Mouse (Mus musculus): ENCODE results near the gene Sap25. TPM values are rescaled to one million over a fixed set of nuclear protein-coding genes. Genes with fewer than 3 reads are reported as not detected.

Sap25 gene
- polyA plus RNA-seq, 1 experiment: 61.1 TPM

- peak overlapping the region; percentile 39 for H3K27ac ChIP-seq (ENCODE audit: insufficient read depth, low read depth, low read length)
- DNase-seq: peak; percentile 92
- no peak overlapping the region for H3K4me3 ChIP-seq (ENCODE audit: insufficient read depth, low read depth, low read length)
- no peaks in the 10 kb centered on the region for H3K27me3 ChIP-seq (replicated peaks; ENCODE audit: control insufficient read depth, insufficient read depth, low read length)
- 13% methylated on average over 6 of the region's 6 CpGs for WGBS
- H3K36me3 ChIP-seq (ENCODE audit: control insufficient read depth, insufficient read depth, low read length): no peaks in the 10 kb centered on the region; the same call in 1 of the 2 replicates
- TF ChIP-seq POLR2A (IDR thresholded peaks at IDR 0.05; ENCODE audit: low read depth, low read length): no peak
- peak; percentile 86 for TF ChIP-seq CTCF (conservative IDR thresholded peaks at IDR 0.05; ENCODE audit: insufficient read depth, insufficient read length, low read depth, low read length)
- H3K4me1 ChIP-seq (ENCODE audit: control insufficient read depth, insufficient read depth, low read length): peaks cover 6% of the 10 kb centered on the region
Measured at GRCm38 (mm10) chr5:137656977-137657376, 15.8 kb downstream of the Sap25 start.

- Histone ChIP-seq H3K27me3 (replicated peaks; ENCODE audit: control insufficient read depth, insufficient read depth, low read length) (no peaks in the 10 kb centered on the region), H3K4me3 (ENCODE audit: insufficient read depth, low read depth, low read length) (no peak overlapping the region), H3K36me3 (ENCODE audit: control insufficient read depth, insufficient read depth, low read length) (peaks cover 3% of the 10 kb centered on the region), H3K4me1 (ENCODE audit: control insufficient read depth, insufficient read depth, low read length) (peaks cover 6% of the 10 kb centered on the region), H3K27ac (ENCODE audit: insufficient read depth, low read depth, low read length) (no peak overlapping the region)
- TF ChIP-seq POLR2A (IDR thresholded peaks at IDR 0.05; ENCODE audit: low read depth, low read length): no peak
- no peak for TF ChIP-seq CTCF (conservative IDR thresholded peaks at IDR 0.05; ENCODE audit: insufficient read depth, insufficient read length, low read depth, low read length)
- 84% methylated on average over 6 of the region's 6 CpGs for WGBS
- peak; percentile 66 for DNase-seq
Measured at GRCm38 (mm10) chr5:137660064-137660688, 19.0 kb downstream of the Sap25 start.

- H3K4me1 ChIP-seq (ENCODE audit: control insufficient read depth, insufficient read depth, low read length): no peaks in the 10 kb centered on the region
- 91% methylated on average over 9 of the region's 9 CpGs for WGBS
- H3K4me3 ChIP-seq (ENCODE audit: insufficient read depth, low read depth, low read length): no peak overlapping the region
- TF ChIP-seq CTCF (conservative IDR thresholded peaks at IDR 0.05; ENCODE audit: insufficient read depth, insufficient read length, low read depth, low read length) (no peak), POLR2A (IDR thresholded peaks at IDR 0.05; ENCODE audit: low read depth, low read length) (no peak)
- no peaks in the 10 kb centered on the region for H3K27me3 ChIP-seq (replicated peaks; ENCODE audit: control insufficient read depth, insufficient read depth, low read length)
- peaks cover 3% of the 10 kb centered on the region for H3K36me3 ChIP-seq (ENCODE audit: control insufficient read depth, insufficient read depth, low read length)
- no peak for DNase-seq
- no peak overlapping the region for H3K27ac ChIP-seq (ENCODE audit: insufficient read depth, low read depth, low read length)
Measured at GRCm38 (mm10) chr5:137663057-137663456, 21.9 kb downstream of the Sap25 start.

GRCm38 (mm10) chr5:137668971-137669370 is 27.8 kb downstream of the Sap25 start:
- peaks cover 1% of the 10 kb centered on the region for H3K36me3 ChIP-seq (ENCODE audit: control insufficient read depth, insufficient read depth, low read length)
- no peak for TF ChIP-seq POLR2A (IDR thresholded peaks at IDR 0.05; ENCODE audit: low read depth, low read length)
- no peak for TF ChIP-seq CTCF (conservative IDR thresholded peaks at IDR 0.05; ENCODE audit: insufficient read depth, insufficient read length, low read depth, low read length)
- H3K27me3 ChIP-seq (replicated peaks; ENCODE audit: control insufficient read depth, insufficient read depth, low read length): no peaks in the 10 kb centered on the region
- DNase-seq: no peak
- WGBS: 71% methylated on average over 10 of the region's 10 CpGs
- H3K4me1 ChIP-seq (ENCODE audit: control insufficient read depth, insufficient read depth, low read length): peaks cover 27% of the 10 kb centered on the region
- H3K27ac ChIP-seq (ENCODE audit: insufficient read depth, low read depth, low read length): no peak overlapping the region
- no peak overlapping the region for H3K4me3 ChIP-seq (ENCODE audit: insufficient read depth, low read depth, low read length)

- Histone ChIP-seq H3K27me3 (replicated peaks; ENCODE audit: control insufficient read depth, insufficient read depth, low read length) (no peaks in the 10 kb centered on the region), H3K4me3 (ENCODE audit: insufficient read depth, low read depth, low read length) (no peak overlapping the region), H3K27ac (ENCODE audit: insufficient read depth, low read depth, low read length) (no peak overlapping the region), H3K36me3 (ENCODE audit: control insufficient read depth, insufficient read depth, low read length) (no peaks in the 10 kb centered on the region; the same call in 1 of the 2 replicates), H3K4me1 (ENCODE audit: control insufficient read depth, insufficient read depth, low read length) (peaks cover 31% of the 10 kb centered on the region)
- no peak for DNase-seq
- TF ChIP-seq POLR2A (IDR thresholded peaks at IDR 0.05; ENCODE audit: low read depth, low read length): no peak
- peak; percentile 36 for TF ChIP-seq CTCF (conservative IDR thresholded peaks at IDR 0.05; ENCODE audit: insufficient read depth, insufficient read length, low read depth, low read length)
- WGBS: 86% methylated on average over 1 of the region's 1 CpGs
Measured at GRCm38 (mm10) chr5:137670240-137670639, 29.1 kb downstream of the Sap25 start.

GRCm38 (mm10) chr5:137671443-137672240 is 30.5 kb downstream of the Sap25 start:
- no peaks in the 10 kb centered on the region for H3K27me3 ChIP-seq (replicated peaks; ENCODE audit: control insufficient read depth, insufficient read depth, low read length)
- WGBS: 3% methylated on average over 9 of the region's 9 CpGs
- peaks cover 31% of the 10 kb centered on the region for H3K4me1 ChIP-seq (ENCODE audit: control insufficient read depth, insufficient read depth, low read length)
- no peaks in the 10 kb centered on the region; the same call in 1 of the 2 replicates for H3K36me3 ChIP-seq (ENCODE audit: control insufficient read depth, insufficient read depth, low read length)
- peak; percentile 95 for DNase-seq
- TF ChIP-seq CTCF (conservative IDR thresholded peaks at IDR 0.05; ENCODE audit: insufficient read depth, insufficient read length, low read depth, low read length): no peak
- TF ChIP-seq POLR2A (IDR thresholded peaks at IDR 0.05; ENCODE audit: low read depth, low read length): no peak
- peak overlapping the region; percentile 84 for H3K27ac ChIP-seq (ENCODE audit: insufficient read depth, low read depth, low read length)
- no peak overlapping the region for H3K4me3 ChIP-seq (ENCODE audit: insufficient read depth, low read depth, low read length)

GRCm38 (mm10) chr5:137672361-137672760 is 31.2 kb downstream of the Sap25 start:
- DNase-seq: no peak
- H3K4me1 ChIP-seq (ENCODE audit: control insufficient read depth, insufficient read depth, low read length): peaks cover 31% of the 10 kb centered on the region
- no peak for TF ChIP-seq CTCF (conservative IDR thresholded peaks at IDR 0.05; ENCODE audit: insufficient read depth, insufficient read length, low read depth, low read length)
- no peak for TF ChIP-seq POLR2A (IDR thresholded peaks at IDR 0.05; ENCODE audit: low read depth, low read length)
- H3K27me3 ChIP-seq (replicated peaks; ENCODE audit: control insufficient read depth, insufficient read depth, low read length): no peaks in the 10 kb centered on the region
- H3K4me3 ChIP-seq (ENCODE audit: insufficient read depth, low read depth, low read length): no peak overlapping the region
- WGBS: 63% methylated on average over 5 of the region's 5 CpGs
- H3K27ac ChIP-seq (ENCODE audit: insufficient read depth, low read depth, low read length): peak overlapping the region; percentile 84
- H3K36me3 ChIP-seq (ENCODE audit: control insufficient read depth, insufficient read depth, low read length): no peaks in the 10 kb centered on the region

All from kidney, adult 2 months (tissue).